15 mouse cellular contexts compared by ENCODE assay signal in the genomic region with DNA sequence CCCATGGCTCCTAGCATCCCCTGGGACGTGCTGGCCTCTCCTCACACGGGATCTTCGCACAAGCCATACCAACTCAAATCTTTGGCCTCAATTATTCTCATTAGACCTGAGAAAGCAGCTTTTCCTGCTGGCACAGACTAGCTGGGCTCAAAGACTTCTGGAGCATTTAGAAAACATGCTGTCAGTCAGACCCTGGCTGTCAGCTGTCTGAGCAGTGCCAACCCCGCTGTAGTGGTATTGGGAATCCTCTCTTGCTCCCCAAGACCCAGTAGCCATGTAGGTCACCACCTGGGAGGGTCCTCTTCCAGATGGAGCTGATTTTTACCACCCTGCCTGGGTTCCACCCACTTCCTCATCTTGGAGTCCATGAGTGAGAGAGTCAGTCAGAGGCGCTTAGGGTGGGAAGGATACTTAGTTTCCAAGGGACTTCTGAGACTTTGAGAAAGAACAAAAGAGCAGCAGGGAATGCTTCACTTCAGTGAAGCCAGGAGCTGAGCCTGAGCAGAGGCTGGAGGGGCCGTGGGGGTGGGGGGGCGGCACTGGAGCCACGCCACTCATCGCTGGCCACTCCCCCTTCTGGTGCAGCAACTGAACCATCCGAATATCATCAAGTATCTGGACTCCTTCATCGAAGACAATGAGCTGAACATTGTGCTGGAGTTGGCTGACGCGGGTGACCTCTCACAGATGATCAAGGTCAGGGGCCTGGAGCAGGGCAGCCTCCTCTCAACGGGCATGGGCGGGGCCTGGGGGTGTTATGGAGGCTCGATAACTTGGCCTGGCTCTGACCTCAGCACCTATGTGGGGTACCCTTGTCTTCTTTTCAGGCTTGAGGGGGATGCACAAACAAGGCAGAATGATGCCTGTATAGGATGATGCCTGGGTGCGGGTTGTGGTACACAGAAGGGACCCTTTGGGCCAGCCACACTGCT. TPM values are rescaled to one million over a fixed set of nuclear protein-coding genes. Genes with fewer than 3 reads are reported as not detected.
DNase-seq lines count a peak whose midpoint lies in the region; ATAC-seq and TF ChIP-seq lines count a peak whose summit lies in the region.
"Had no signal": no experiment of that assay in that cellular context is flagged by ENCODE, and none has a peak within 500 bp of the region (broad histone marks: within the 10 kb centered on the region; RNA-seq: fewer than 3 reads in every experiment).

No protein-coding gene starts in this region.

- peaks cover 28% of the 10 kb centered on the region; the same call in 1 of the 2 replicates for H3K36me3 ChIP-seq in liver, embryonic 15.5 days (replicated peaks)
- H3K36me3 ChIP-seq in hindbrain, embryonic 11.5 days (ENCODE audit: control insufficient read depth, insufficient read depth, low read length): 0 out of 2 replicates have a peak, but pooled peaks cover 2% of the 10 kb centered on the region
- peaks cover 9% of the 10 kb centered on the region; the same call in 1 of the 2 replicates for H3K36me3 ChIP-seq in stomach, postnatal 0 days (ENCODE audit: control insufficient read depth, insufficient read depth, low read length)

- no peak for TF ChIP-seq POLR2A in brain, embryonic 14.5 days (IDR thresholded peaks at IDR 0.05; ENCODE audit: borderline replicate concordance, extremely low read depth, insufficient read depth, insufficient read length, poor library complexity, severe bottlenecking)

- no peak for TF ChIP-seq EP300 in stomach, postnatal 0 days (optimal IDR thresholded peaks at IDR 0.05)

- ATAC-seq in liver, embryonic 15.5 days (ENCODE audit: insufficient read depth): 0 out of 2 replicates have a peak, but pooled peaks have one; percentile 25
- ATAC-seq in hindbrain, embryonic 11.5 days (ENCODE audit: low FRiP score): peak; percentile 47
- ATAC-seq in stomach, postnatal 0 days (ENCODE audit: low FRiP score, low TSS enrichment): 0 out of 2 replicates have a peak, but pooled peaks have one; percentile 24

- H3K9me3 ChIP-seq in liver, embryonic 15.5 days (replicated peaks): no peaks in the 10 kb centered on the region
- H3K9me3 ChIP-seq in hindbrain, embryonic 11.5 days (ENCODE audit: control insufficient read depth, low read length): no peaks in the 10 kb centered on the region
- H3K9me3 ChIP-seq in stomach, postnatal 0 days (ENCODE audit: control insufficient read depth, low read length): no peaks in the 10 kb centered on the region
- H3K9me3 ChIP-seq: heart, embryonic 15.5 days; stomach, embryonic 15.5 days had no signal

- H3K4me1 ChIP-seq in liver, embryonic 15.5 days (replicated peaks): no peaks in the 10 kb centered on the region
- H3K4me1 ChIP-seq in hindbrain, embryonic 11.5 days (replicated peaks; ENCODE audit: control insufficient read depth, insufficient read depth, low read length): 0 out of 2 replicates have a peak, but pooled peaks cover 2% of the 10 kb centered on the region
- H3K4me1 ChIP-seq in stomach, postnatal 0 days (replicated peaks; ENCODE audit: control insufficient read depth, insufficient read depth): no peaks in the 10 kb centered on the region
- H3K4me1 ChIP-seq: stomach, embryonic 15.5 days had no signal

- no peak for TF ChIP-seq CTCF in brain, embryonic 14.5 days (IDR thresholded peaks at IDR 0.05; ENCODE audit: borderline replicate concordance, extremely low read depth, insufficient read depth, insufficient read length)
- TF ChIP-seq CTCF in stomach, postnatal 0 days (IDR thresholded peaks at IDR 0.05; ENCODE audit: low read depth): no peak

- H3K27me3 ChIP-seq in liver, embryonic 15.5 days: no peaks in the 10 kb centered on the region
- H3K27me3 ChIP-seq in hindbrain, embryonic 11.5 days (ENCODE audit: control insufficient read depth, insufficient read depth, low read length): no peaks in the 10 kb centered on the region
- no peaks in the 10 kb centered on the region for H3K27me3 ChIP-seq in stomach, postnatal 0 days (ENCODE audit: control insufficient read depth, insufficient read depth, low read length)
- H3K27me3 ChIP-seq: CH12.LX; heart, embryonic 15.5 days; stomach, embryonic 15.5 days had no signal

- DNase-seq in liver: no peak
- peak; percentile 57 for DNase-seq in brain, embryonic 14.5 days (ENCODE audit: low read depth)
- no peak for DNase-seq in hindbrain, embryonic 11.5 days (ENCODE audit: low spot score)
- DNase-seq in stomach, postnatal 0 days (ENCODE audit: low spot score): no peak
- no peak for DNase-seq in lung, postnatal 10 days
- DNase-seq in left cerebral cortex, adult 9 months (ENCODE audit: low spot score in 2 of 2): no peak
- DNase-seq: cerebellum, adult 11 months; kidney, adult 18-20 months had no signal

- H3K4me3 ChIP-seq in liver, embryonic 15.5 days (replicated peaks): no peak overlapping the region
- H3K4me3 ChIP-seq in hindbrain, embryonic 11.5 days (ENCODE audit: low read depth, low read length): no peak overlapping the region
- no peak overlapping the region for H3K4me3 ChIP-seq in stomach, postnatal 0 days (ENCODE audit: low read depth, low read length)
- H3K4me3 ChIP-seq: heart, embryonic 15.5 days; myocyte; stomach, embryonic 15.5 days had no signal

- WGBS in liver, embryonic 15.5 days (ENCODE audit: insufficient replicate concordance): 75% methylated on average over 17 of the region's 17 CpGs
- 55% methylated on average over 17 of the region's 17 CpGs for WGBS in hindbrain, embryonic 11.5 days
- WGBS in stomach, postnatal 0 days: 77% methylated on average over 17 of the region's 17 CpGs

- no peak overlapping the region for H3K9ac ChIP-seq in liver, embryonic 15.5 days
- H3K9ac ChIP-seq in hindbrain, embryonic 11.5 days (ENCODE audit: low read depth, low read length): no peak overlapping the region
- no peak overlapping the region for H3K9ac ChIP-seq in stomach, postnatal 0 days (ENCODE audit: low read length)
- H3K9ac ChIP-seq: heart, embryonic 15.5 days; stomach, embryonic 15.5 days had no signal

- H3K4me2 ChIP-seq in liver, embryonic 15.5 days: no peak overlapping the region
- no peak overlapping the region for H3K4me2 ChIP-seq in hindbrain, embryonic 11.5 days (replicated peaks; ENCODE audit: low read depth, low read length)
- no peak overlapping the region for H3K4me2 ChIP-seq in stomach, postnatal 0 days (replicated peaks; ENCODE audit: low read depth)
- H3K4me2 ChIP-seq: heart, embryonic 15.5 days; liver, embryonic 11.5 days; stomach, embryonic 15.5 days had no signal

- H3K27ac ChIP-seq in liver, embryonic 15.5 days (replicated peaks): no peak overlapping the region
- no peak overlapping the region for H3K27ac ChIP-seq in hindbrain, embryonic 11.5 days (ENCODE audit: low read depth, low read length)
- no peak overlapping the region for H3K27ac ChIP-seq in stomach, postnatal 0 days (replicated peaks)
- H3K27ac ChIP-seq: heart, embryonic 15.5 days; macrophage; stomach, embryonic 15.5 days had no signal

RNA-seq across cellular contexts. Expression of gene Nek6, which starts 49.1 kb away (rescaled TPM):
- 36.2 and 37.3 TPM in 2 replicates for polyA plus RNA-seq in liver, embryonic 15.5 days (2015; fragmentation: Nextera tagmentation; extraction: Ambion mirVana)
- polyA plus RNA-seq in brain, embryonic 14.5 days (2012; rRNA removed): 41.8 and 50.4 TPM in 2 replicates
- polyA plus RNA-seq in hindbrain, embryonic 11.5 days (2014; fragmentation: Nextera tagmentation; extraction: Ambion mirVana): 84.5 and 87.8 TPM in 2 replicates
- polyA plus RNA-seq in stomach, postnatal 0 days (2015; fragmentation: Nextera tagmentation; extraction: Ambion mirVana): 43.7 and 43.8 TPM in 2 replicates
